Comparison of ENCODE assay signal across 7 mouse cellular contexts in the genomic region with DNA sequence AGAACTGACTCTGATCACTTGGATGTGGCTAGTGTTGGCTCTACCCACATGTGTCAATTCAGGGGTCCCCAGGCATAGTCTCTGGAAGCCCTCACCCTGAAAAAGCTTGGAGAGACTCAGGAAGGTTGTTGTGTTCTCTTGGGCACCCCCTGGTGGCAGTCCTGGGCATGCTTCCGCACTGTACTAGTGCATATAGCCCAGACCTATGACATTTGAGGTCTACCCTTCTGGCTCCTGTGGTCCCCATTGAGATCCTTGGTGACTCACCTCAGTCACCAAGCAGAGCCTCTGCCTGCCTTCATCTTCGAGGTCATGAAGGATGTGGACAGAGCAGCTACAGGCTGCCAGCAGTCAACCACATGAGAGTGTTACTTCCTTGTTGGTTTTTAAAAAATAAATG. TPM values are rescaled to one million over a fixed set of nuclear protein-coding genes. Genes with fewer than 3 reads are reported as not detected.
A peak's percentile ranks its signal among the peaks of the same experiment; 100 is the strongest.
DNase-seq lines count a peak whose midpoint lies in the region; ATAC-seq lines count a peak whose summit lies in the region.

No protein-coding gene starts in this region.

- no peaks in the 10 kb centered on the region for H3K27me3 ChIP-seq in kidney, embryonic 16.5 days (ENCODE audit: insufficient read depth, low read length)

- H3K4me2 ChIP-seq in kidney, embryonic 16.5 days (replicated peaks; ENCODE audit: low read depth, low read length) = no peak overlapping the region

- peaks cover 22% of the 10 kb centered on the region for H3K36me3 ChIP-seq in kidney, embryonic 16.5 days (ENCODE audit: insufficient read depth, low read length)

- H3K9ac ChIP-seq in kidney, embryonic 16.5 days (replicated peaks; ENCODE audit: low read length) = no peak overlapping the region

- no peaks in the 10 kb centered on the region for H3K9me3 ChIP-seq in kidney, embryonic 16.5 days (ENCODE audit: low read length)

- DNase-seq in kidney, adult 18-20 months = peak; percentile 69
- peak; percentile 24 for DNase-seq in urinary bladder, adult 2 months (ENCODE audit: low spot score)
- DNase-seq in urinary bladder, postnatal 10 days (ENCODE audit: low spot score) = no peak
- peak; percentile 67 for DNase-seq in embryo, embryonic 10.5 days (ENCODE audit: low spot score)
- peak; percentile 62 for DNase-seq in lung, postnatal 10 days

- no peak overlapping the region for H3K27ac ChIP-seq in kidney, embryonic 16.5 days (ENCODE audit: low read length)

- no peak overlapping the region for H3K4me3 ChIP-seq in kidney, embryonic 16.5 days (ENCODE audit: low read length)

- 80% methylated on average over 2 of the region's 2 CpGs for WGBS in kidney, embryonic 16.5 days

- no peak for ATAC-seq in kidney, embryonic 16.5 days (ENCODE audit: low FRiP score, low TSS enrichment)
- no peak for ATAC-seq in frontal cortex, adult (ENCODE audit: low TSS enrichment)

- peaks cover 7% of the 10 kb centered on the region for H3K4me1 ChIP-seq in kidney, embryonic 16.5 days (ENCODE audit: insufficient read depth, low read length)

RNA-seq across cellular contexts. Expression of a gene that starts 5.1 kb away (rescaled TPM):
- polyA plus RNA-seq in kidney, embryonic 16.5 days (2015; fragmentation: Nextera tagmentation; extraction: Ambion mirVana) = 244 and 252 TPM in 2 replicates
- polyA plus RNA-seq in urinary bladder, adult 2 months (2012; rRNA removed) = 41.7 and 60.4 TPM in 2 replicates

RNA-seq across cellular contexts. Expression of a gene that starts 10.6 kb away (rescaled TPM):
- 4.6 and 5.3 TPM in 2 replicates for polyA plus RNA-seq in kidney, embryonic 16.5 days (2015; fragmentation: Nextera tagmentation; extraction: Ambion mirVana)
- 3.1 and 3.7 TPM in 2 replicates for polyA plus RNA-seq in urinary bladder, adult 2 months (2012; rRNA removed)

RNA-seq across cellular contexts. Expression of a gene that starts 18.2 kb away (rescaled TPM):
- 49.8 and 56.2 TPM in 2 replicates for polyA plus RNA-seq in kidney, embryonic 16.5 days (2015; fragmentation: Nextera tagmentation; extraction: Ambion mirVana)
- polyA plus RNA-seq in urinary bladder, adult 2 months (2012; rRNA removed) = 57.3 and 63.8 TPM in 2 replicates

RNA-seq across cellular contexts. Expression of a gene that starts 20.5 kb away (rescaled TPM):
- polyA plus RNA-seq in kidney, embryonic 16.5 days (2015; fragmentation: Nextera tagmentation; extraction: Ambion mirVana) = 0.24 and 0.31 TPM in 2 replicates
- 0.01 and 0.04 TPM in 2 replicates for polyA plus RNA-seq in urinary bladder, adult 2 months (2012; rRNA removed)

RNA-seq across cellular contexts. Expression of a gene that starts 23.9 kb away (rescaled TPM):
- polyA plus RNA-seq in kidney, embryonic 16.5 days (2015; fragmentation: Nextera tagmentation; extraction: Ambion mirVana) = 77.6 and 78.5 TPM in 2 replicates
- polyA plus RNA-seq in urinary bladder, adult 2 months (2012; rRNA removed) = 124 and 144 TPM in 2 replicates
